Mouse (Mus musculus): ENCODE data around the gene Ank2. TPM values are rescaled to one million over a fixed set of nuclear protein-coding genes. Genes with fewer than 3 reads are reported as not detected.
"Not testable (repeated sequence)": the region's sequence is repeated elsewhere in the genome, so short reads cannot be mapped to it uniquely, and the experiment has no call there.

Ank2 gene
- total RNA-seq, 1 experiment from 2014 or later = 57.0 TPM

DNA sequence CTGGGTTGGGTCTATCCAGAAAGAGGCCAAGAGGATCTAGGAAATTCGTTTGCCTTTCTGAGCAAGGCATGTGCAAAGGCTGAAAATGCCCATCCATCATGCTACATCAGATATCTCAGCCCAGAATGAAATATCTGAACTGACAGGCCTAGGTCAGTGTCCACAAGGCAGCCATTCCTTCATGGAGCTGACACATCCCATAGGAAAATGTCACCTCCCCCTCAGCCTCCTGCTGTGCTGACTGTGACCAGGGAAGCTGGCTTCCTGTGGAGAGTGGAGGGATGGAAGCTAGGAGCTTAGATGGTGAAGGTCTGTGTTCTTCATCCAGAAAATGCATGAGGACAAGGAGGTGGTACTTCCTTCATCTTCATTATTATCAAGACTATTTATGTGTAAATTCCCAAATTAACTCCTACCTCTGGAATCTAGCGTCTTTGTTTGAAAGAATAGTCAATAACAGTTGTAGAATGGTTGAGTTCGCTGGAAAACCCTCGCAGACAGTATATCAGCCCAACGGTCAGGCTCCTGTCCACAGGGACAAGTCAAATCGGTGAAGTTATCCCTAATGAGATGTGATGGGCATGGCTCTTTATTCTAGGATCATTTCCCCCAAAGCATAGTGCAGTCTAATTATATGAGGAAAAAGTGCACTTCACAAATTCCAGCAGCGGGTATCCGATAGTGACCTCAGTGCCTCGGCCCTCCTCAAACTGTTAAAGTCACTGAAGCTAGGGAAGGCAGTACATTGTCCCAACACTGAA is 148.4 kb downstream of the Ank2 start:
- no peak for DNase-seq

GRCm38 (mm10) chr3:127348926-127349325 is 150.2 kb downstream of the Ank2 start:
- DNase-seq = peak; percentile 7

DNA sequence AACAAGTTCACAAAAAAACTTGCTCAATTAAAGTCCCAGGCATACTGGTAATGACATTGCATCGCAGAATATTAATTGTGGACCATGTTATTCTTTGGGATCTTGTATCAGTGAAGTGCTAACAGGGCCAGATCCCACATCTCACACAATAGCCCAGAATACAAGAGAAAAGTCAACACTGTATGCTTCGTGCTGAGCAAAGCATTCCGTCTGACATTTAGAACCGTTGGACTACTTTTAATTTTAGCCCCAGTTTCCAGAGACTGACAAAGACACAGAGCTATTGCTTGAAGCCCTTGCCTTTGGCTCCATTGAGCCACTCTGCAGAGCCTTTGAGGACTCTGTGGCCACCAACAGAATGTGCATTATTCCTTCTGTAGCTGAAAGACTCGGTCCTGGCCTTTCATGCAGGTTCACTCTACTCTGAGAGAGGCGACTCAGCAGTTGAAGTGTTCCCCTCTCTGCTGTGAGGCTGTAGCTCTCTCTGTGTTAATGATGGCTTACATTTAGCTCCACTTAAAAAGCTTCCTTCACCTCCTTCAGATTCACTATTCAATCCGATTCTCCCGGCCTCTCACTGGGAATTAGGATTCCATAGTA is 153.2 kb downstream of the Ank2 start:
- DNase-seq = no peak

DNA sequence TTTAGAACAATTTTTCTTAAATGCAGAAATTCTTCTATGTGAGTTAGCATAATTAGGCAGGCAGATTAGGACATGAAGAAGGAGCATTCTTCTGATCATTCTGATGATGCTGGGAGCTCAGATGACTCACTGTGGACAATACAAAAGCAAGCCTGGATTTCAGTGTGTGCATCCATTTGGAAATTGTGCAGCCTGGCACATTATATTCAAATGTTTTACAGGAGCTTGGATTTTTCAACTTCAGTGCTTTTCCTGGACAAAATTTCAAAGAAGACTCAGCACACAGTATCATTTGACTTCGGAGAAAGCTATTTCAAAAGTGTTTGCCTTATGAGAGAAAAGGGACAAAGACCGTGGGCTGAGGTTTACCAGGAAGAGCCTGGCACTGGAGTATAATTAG is 157.8 kb downstream of the Ank2 start:
- DNase-seq = no peak

- DNase-seq = no peak
Observed at GRCm38 (mm10) chr3:127334876-127335275, 164.3 kb downstream of the Ank2 start.

GRCm38 (mm10) chr3:127331562-127331961 is 167.6 kb downstream of the Ank2 start:
- no peak for DNase-seq

- no peak for DNase-seq
Observed at GRCm38 (mm10) chr3:127326355-127326754, 172.8 kb downstream of the Ank2 start.

DNA sequence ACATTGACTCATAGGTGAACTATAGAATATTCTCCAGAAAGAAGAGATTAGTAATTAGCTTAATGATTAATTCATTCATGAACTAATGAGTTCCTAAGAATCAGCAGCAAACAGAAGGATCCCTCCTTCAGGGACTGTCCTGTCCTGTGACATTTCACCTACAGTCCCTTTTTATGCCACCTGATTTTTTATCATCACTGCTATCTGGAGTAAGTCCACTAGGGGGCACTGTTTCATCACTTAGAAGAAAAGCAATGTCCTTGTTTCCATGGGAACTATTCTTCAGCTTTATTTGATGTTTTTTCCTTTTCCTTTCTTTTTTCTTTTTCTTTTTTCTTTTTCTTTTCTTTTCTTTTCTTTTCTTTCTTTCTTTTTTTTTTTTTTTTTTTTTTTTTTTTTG is 176.3 kb downstream of the Ank2 start:
- DNase-seq = no peak

DNA sequence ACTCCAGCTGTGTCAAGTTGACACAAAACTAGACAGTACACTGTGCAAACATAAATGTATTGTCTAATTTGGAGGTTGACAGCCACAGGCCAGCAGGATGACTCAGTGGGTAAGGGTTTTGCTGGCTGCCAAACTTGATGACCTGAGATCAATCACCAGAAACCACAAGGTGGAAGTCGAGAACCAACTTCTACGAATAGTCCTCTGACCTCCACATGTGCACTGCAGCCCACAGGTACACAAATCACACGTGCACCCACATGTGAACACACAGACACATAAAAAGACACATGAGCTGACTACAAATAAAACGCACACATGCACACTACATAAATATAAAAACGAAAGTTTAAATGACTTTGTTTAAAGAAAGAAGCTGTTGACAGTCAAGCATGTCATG is 177.5 kb downstream of the Ank2 start:
- no peak for DNase-seq

GRCm38 (mm10) chr3:127321031-127321430 is 178.1 kb downstream of the Ank2 start:
- DNase-seq = not testable (repeated sequence)

GRCm38 (mm10) chr3:127320311-127320710 is 178.8 kb downstream of the Ank2 start:
- DNase-seq = no peak

DNA sequence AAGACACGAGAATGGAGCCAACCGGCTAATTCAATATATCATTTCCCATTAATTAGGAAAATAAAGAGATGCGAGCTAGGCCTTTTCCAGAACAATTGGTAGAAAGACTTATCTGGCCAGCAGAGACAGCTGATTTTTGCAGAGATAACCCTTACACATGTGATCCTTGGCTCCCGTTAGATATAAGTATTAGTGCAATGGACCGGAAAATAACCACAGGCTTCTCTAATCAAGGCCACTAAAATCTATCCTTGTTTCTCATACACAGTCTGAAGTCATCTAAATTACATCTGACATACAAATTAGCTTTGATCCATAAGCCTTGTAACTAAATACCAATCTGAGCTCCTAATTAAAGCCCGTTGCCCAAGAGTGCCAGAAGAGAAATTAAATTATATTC is 181.5 kb downstream of the Ank2 start:
- no peak for DNase-seq

DNA sequence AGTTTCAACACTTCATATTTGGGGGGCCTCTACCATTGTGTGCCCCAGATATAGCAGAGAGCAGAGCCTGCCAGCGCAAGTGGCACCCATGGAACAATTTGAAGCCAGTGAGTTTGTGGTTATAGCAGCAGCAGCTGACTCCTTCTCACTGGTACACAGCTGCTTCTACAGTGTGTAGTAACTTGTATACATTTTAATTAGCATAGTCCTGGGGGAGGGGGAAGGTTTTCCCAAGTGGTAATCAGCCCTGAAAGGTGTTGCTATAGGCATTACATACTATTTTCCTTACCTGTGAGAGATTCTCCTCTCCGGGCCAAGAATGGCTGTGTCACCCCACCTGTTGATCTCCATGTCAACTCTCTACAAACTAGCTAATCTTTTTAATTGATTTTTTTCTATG is 182.4 kb downstream of the Ank2 start:
- DNase-seq = no peak

GRCm38 (mm10) chr3:127311521-127311920 is 187.6 kb downstream of the Ank2 start:
- DNase-seq = no peak

DNA sequence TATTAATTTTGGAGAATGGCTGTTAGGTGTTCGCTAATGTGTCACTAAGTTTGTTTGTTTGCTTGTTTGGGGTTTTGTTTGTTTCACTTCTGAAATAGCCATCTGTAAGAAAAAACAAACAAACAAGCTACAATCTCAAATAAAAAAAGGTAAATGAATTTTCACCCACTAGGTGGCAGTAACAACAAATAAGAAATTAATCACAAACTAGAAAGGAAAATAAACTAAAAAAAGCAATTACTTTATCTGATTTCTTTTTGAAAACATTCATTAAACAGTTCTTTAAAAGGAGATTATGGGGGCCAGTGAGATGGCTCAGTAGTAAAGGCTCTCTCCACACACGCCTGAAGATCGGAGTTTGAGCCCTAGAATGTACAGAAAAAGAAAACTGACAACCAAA is 189.1 kb downstream of the Ank2 start:
- no peak for DNase-seq

DNA sequence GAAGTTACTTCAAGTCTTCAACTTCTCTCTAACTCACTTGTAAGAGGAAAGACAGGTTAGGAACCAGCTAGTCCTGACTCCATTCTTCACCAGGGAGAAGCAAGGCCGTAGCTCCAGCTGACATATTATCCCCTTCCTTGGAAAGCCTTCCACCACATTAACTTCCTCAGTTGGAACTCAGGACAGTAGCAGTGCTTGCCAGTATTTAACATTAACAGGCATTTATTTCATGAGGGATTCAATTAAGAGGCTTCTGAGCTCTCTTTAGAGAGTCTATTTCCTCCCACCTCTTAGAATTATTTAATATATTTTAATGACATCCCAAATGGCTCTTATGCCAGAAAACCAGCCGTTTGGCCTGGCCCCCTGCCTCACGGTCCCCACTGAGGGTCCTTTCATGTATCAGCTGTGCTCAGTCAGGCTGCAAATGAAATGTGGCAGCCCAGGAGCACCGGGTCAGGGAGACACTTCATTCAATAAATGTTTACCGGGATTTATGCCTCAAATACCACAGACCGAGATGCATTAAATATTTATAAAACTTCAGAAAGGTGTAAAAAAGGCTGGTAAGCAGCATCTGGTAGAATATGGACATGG is 195.1 kb downstream of the Ank2 start:
- DNase-seq = no peak

- no peak for DNase-seq
Observed at GRCm38 (mm10) chr3:127303041-127303440, 196.1 kb downstream of the Ank2 start.

DNA sequence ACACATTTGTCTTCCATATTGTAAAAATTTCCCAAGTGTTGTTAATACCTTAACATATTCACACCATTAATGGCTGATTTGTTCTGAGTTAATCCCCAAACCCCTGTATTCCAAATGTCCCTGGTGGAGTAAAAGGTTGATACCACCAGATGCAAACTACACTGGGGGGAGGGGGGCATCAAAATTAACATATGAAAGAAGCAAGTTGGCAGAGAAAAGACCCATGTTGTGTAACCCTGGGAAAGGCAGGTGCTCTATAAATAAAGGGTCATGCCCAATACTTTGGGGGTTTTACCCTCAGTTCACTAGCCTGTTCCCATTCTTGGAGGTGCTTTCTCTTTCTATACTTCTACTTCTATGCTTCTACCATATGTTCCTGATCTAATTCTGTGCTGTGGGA is 198.4 kb downstream of the Ank2 start:
- no peak for DNase-seq

DNA sequence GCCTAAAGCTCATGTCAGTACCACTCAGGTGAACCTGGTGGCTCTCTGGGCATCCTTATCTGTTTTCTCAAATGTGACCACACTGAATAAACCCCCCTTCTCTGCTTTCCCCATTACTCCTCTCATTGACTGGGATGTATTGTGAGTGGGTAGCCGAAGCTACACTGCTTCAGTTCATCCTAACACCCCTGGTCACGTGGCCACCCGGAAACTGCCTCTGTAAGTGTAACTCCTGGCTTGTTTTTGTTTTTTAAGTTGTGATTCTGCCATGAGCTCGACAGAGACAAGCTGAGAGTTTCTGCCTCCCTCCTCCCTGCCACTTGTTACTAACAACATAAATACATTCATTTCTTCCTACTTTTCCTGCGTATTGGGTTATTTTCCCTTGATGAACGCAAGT is 203.2 kb downstream of the Ank2 start:
- DNase-seq = no peak

GRCm38 (mm10) chr3:127294610-127295349 is 204.4 kb downstream of the Ank2 start:
- no peak for DNase-seq

DNA sequence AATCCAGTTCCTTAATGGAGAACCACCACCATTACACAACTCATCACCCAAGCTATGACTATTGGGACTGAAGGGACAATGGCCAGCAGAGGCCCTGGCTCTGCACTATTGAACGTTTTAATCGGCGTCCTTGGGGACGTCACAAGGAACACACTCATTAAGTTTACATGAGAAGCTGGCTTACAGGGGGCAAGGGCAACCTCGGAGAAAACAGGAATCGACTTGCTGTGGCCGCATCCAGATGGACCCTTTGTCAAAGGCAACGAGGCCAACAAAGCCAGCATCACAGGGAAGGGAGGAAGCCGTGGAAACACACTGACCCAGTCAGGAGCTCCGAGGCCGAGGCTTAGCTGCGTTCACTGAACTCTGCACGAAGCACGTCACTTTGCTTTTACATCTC is 205.1 kb downstream of the Ank2 start:
- DNase-seq = no peak

DNA sequence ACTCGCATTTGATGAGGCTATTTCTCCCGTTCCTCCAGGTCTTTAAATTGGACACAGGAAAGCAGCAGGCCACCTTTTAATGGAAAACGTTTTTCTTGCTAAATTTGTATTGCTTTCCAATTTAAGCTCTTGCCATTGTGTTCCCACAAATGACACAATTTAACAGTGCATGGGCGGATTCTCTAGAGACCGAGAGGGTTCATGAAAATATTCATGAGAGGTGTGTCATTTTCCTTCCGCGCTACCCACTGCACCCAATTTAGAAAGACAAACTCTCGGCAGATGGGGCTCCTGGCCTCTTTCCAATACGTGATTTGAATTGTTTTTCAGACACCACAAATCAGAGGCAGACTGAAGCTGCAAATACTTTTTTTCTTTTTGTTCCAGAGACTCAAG is 205.7 kb downstream of the Ank2 start:
- DNase-seq = no peak

DNA sequence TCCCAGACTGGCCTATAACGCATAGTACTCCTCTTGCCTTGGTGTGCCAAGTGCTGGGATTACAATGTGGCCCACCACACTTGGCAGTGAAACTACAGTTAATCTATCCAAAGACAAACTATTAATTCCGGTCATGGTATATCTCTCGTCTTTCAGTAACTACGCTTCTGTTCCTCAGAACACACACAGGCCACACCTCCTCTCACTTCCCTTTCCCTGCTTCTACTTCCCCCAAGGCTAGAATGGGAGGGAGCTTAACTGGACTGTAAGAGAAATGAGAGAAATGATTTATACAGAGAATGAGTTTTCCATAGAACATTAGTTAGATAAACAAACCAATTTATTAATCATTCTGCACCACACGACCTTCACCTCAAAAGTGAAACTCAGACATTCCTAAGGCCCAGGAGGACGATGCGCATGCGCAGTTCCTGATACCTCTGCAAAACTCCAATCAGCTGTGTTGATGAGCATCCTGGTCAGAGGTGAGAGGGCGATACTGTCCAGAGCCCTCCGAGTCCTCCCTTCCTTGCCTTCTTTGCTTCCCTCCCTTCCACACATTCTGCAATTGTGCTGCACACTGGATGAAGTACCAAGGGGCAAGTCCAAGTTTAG is 206.2 kb downstream of the Ank2 start:
- no peak for DNase-seq
